8 mouse cellular contexts compared by ENCODE assay signal in genomic region chr11:121204161-121205006, GRCm38 (mm10). TPM values are rescaled to one million over a fixed set of nuclear protein-coding genes. Genes with fewer than 3 reads are reported as not detected.
DNase-seq lines count a peak whose midpoint lies in the region; ATAC-seq lines count a peak whose summit lies in the region.

Gene Hexdc, plus strand, starts transcription at chr11:121204433.
Gene Ogfod3, minus strand, starts transcription at chr11:121204711.

- peak within 1 kb of the TSS; percentile 72 for H3K4me2 ChIP-seq in hindbrain, embryonic 16.5 days (ENCODE audit: low read length)

- H3K27ac ChIP-seq in hindbrain, embryonic 16.5 days (ENCODE audit: low read depth, low read length) = peak within 1 kb of the TSS; percentile 93
- H3K27ac ChIP-seq in macrophage = no peak within 1 kb of the TSS

- no peaks in the 10 kb centered on the region for H3K36me3 ChIP-seq in hindbrain, embryonic 16.5 days (ENCODE audit: control insufficient read depth, insufficient read depth, low read length)
- H3K36me3 ChIP-seq in macrophage (ENCODE audit: inconsistent target) = no peaks in the 10 kb centered on the region; the same call in 1 of the 2 replicates

- H3K4me1 ChIP-seq in hindbrain, embryonic 16.5 days (ENCODE audit: control insufficient read depth, insufficient read depth, low read depth, low read length) = peaks cover 3% of the 10 kb centered on the region; the same call in 1 of the 2 replicates

- ATAC-seq in hindbrain, embryonic 16.5 days = peak; percentile 98

- DNase-seq in WW6 (ENCODE audit: low read depth, low spot score) = peak; percentile 99
- peak; percentile 59 to 89 for DNase-seq in cerebellum, postnatal 4 days (ENCODE audit: low spot score in 2 of 2)
- DNase-seq in gastrocnemius, adult 18-20 months (ENCODE audit: low spot score) = peak; percentile 95
- peak; percentile 91 to 92 for DNase-seq in left cerebral cortex, adult 18-20 months (ENCODE audit: low spot score in 2 of 2)
- peak; percentile 95 for DNase-seq in right cerebral cortex, adult 18-20 months
- DNase-seq in urinary bladder, postnatal 10 days (ENCODE audit: low spot score) = peak; percentile 85

- no peaks in the 10 kb centered on the region for H3K9me3 ChIP-seq in hindbrain, embryonic 16.5 days (ENCODE audit: control insufficient read depth, low read length)

- peak within 1 kb of the TSS; percentile 85 for H3K9ac ChIP-seq in hindbrain, embryonic 16.5 days (ENCODE audit: low read depth, low read length)

- no peaks in the 10 kb centered on the region for H3K79me2 ChIP-seq in macrophage (ENCODE audit: inconsistent target)

- H3K4me3 ChIP-seq in hindbrain, embryonic 16.5 days (ENCODE audit: low read length) = peak within 1 kb of the TSS; percentile 81
- H3K4me3 ChIP-seq in macrophage (ENCODE audit: inconsistent target) = peak within 1 kb of the TSS; percentile 49

- no peaks in the 10 kb centered on the region for H3K27me3 ChIP-seq in hindbrain, embryonic 16.5 days (replicated peaks; ENCODE audit: control insufficient read depth, insufficient read depth, low read length)

- under 1% methylated on average over 69 of the region's 70 CpGs for WGBS in hindbrain, embryonic 16.5 days
- 0% methylated on average over 68 of the region's 70 CpGs for WGBS in macrophage (ENCODE audit: missing documents)

RNA-seq across cellular contexts. Expression of gene Hexdc, which starts in this region (rescaled TPM):
- 1 to 10 TPM; 5.7 to 7.1 TPM for total RNA-seq in gastrocnemius, adult 18-20 months (2021)
- 31.4 and 37.9 TPM in 2 replicates for polyA plus RNA-seq in hindbrain, embryonic 16.5 days (2015; fragmentation: Nextera tagmentation; extraction: Ambion mirVana)
- total RNA-seq in left cerebral cortex, adult 18-20 months (2021) = 10 to 100 TPM; 19.6 to 22.3 TPM
- 10 to 100 TPM in 25 of 26 experiments, 1 to 10 TPM in 1; 5.2 to 43.3 (median 30.7) TPM for total RNA-seq in macrophage (2018; cell fraction: chromatin; rRNA removed)
- total RNA-seq in macrophage (2018; cell fraction: cytosol; rRNA removed) = 1 to 10 TPM; 2.3 to 5.0 (median 3.6) TPM
- total RNA-seq in macrophage (2018; cell fraction: nucleus; rRNA removed) = 10 to 100 TPM in 21 of 26 experiments, 1 to 10 TPM in 5; 5.0 to 29.9 (median 16.5) TPM
- polyA plus RNA-seq in macrophage (2018) = 3.2 to 5.5 TPM (median 4.4 TPM) in 3 replicates

RNA-seq across cellular contexts. Expression of gene Ogfod3, which starts in this region (rescaled TPM):
- total RNA-seq in gastrocnemius, adult 18-20 months (2021) = 10 to 100 TPM; 12.3 TPM
- polyA plus RNA-seq in hindbrain, embryonic 16.5 days (2015; fragmentation: Nextera tagmentation; extraction: Ambion mirVana) = 32.7 and 33.3 TPM in 2 replicates
- total RNA-seq in left cerebral cortex, adult 18-20 months (2021) = 1 to 10 TPM; 8.2 TPM
- 1 to 10 TPM in 15 of 26 experiments, under 1 TPM in 8, not detected in 3; 0.49 to 3.6 (median 1.6) TPM for total RNA-seq in macrophage (2018; cell fraction: chromatin; rRNA removed)
- total RNA-seq in macrophage (2018; cell fraction: cytosol; rRNA removed) = 10 to 100 TPM in 1 of 26 experiments, 1 to 10 TPM in 25; 6.0 to 11.4 (median 8.1) TPM
- 10 to 100 TPM in 1 of 26 experiments, 1 to 10 TPM in 25; 1.6 to 10.4 (median 5.8) TPM for total RNA-seq in macrophage (2018; cell fraction: nucleus; rRNA removed)
- 8.1 to 12.7 TPM (median 12.5 TPM) in 3 replicates for polyA plus RNA-seq in macrophage (2018)
